Mouse (Mus musculus) embryonic fibroblast, embryonic 13.5 days (primary cell): ENCODE measurements around the gene Zfp82.

Source experiments
- CTCF ChIP-seq: IDR thresholded peaks from 2 replicates; pipeline ENCODE4 v1.5.1; 2011; ENCODE audit warnings: mild to moderate bottlenecking, control low read depth, low read length, moderate library complexity, borderline replicate concordance; ENCODE audit not compliant: insufficient read depth
- POLR2A ChIP-seq: IDR thresholded peaks from 2 replicates; pipeline ENCODE4 v1.6.1; 2011; ENCODE audit warnings: low read depth, mild to moderate bottlenecking, control low read depth, low read length, moderate library complexity

GRCm38 (mm10) chr7:30099297-30099696 lies 26.6 kb upstream of the Zfp82 start:
- TF ChIP-seq POLR2A (no peak), CTCF (no peak)
